Mouse (Mus musculus) C2C12 (cell line): ENCODE measurements around the gene Dhx9.
"Not testable (repeated sequence)": the region's sequence is repeated elsewhere in the genome, so short reads cannot be mapped to it uniquely, and the experiment has no call there.

ENCODE experiments used
- CEBPB ChIP-seq: IDR thresholded peaks from one replicate; pipeline ENCODE4 v1.6.1; 2011; ENCODE audit warnings: low read depth, mild to moderate bottlenecking, control low read depth, moderate library complexity
- CTCF ChIP-seq: IDR thresholded peaks from one replicate; pipeline ENCODE4 v1.5.1; 2011; ENCODE audit not compliant: control insufficient read depth, insufficient read depth, insufficient read length
- MAX ChIP-seq: IDR thresholded peaks from one replicate; pipeline ENCODE4 v1.6.1; 2011; ENCODE audit warnings: mild to moderate bottlenecking, control low read depth
- MYOD1 ChIP-seq: IDR thresholded peaks from one replicate; pipeline ENCODE4 v1.6.1; 2011; ENCODE audit warnings: low read depth; ENCODE audit not compliant: control insufficient read depth, insufficient read length
- MYOG ChIP-seq: IDR thresholded peaks from one replicate; pipeline ENCODE4 v1.6.1; 2011; ENCODE audit not compliant: control insufficient read depth, insufficient read length; ENCODE audit errors: extremely low read depth
- USF1 ChIP-seq: IDR thresholded peaks from one replicate; pipeline ENCODE4 v1.6.1; 2011; ENCODE audit warnings: low read depth, mild to moderate bottlenecking, control low read depth, moderate library complexity

DNA sequence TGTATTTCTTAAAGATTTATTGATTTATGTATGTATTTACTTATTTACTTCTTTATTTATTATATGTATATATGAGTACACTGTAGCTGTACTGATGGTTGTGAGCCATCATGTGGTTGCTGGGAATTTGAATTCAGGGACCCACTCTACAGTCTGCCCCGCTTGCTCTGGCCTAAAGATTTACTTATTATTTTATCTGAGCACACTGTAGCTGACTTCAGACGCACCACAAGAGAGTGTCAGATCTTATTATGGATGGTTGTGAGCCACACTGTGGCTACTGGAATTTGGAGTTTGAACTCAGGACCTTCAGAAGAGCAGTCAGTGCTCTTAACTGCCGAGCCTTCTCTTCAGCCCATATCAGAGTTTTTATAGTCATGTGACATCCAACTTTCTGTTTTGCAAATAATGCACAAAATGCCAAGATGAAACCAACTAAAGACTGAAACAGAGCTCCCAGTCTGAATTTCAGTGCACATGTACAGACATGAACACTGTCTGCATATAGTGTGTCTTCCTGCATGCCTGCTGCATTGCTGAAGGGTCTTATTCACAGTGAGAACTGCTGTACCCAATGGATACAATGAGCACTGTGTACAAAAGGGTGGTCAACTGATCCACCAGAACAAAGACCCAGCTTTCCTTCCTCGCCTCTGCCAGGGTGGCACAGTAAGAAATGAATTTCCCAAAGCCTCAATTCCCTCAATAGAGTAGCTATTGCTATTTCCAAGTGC lies 74.6 kb downstream of the Dhx9 start:
- not testable (repeated sequence) for TF ChIP-seq CTCF, MAX, MYOG, MYOD1, USF1, CEBPB
